Mouse (Mus musculus): ENCODE results near the gene Kcnk7.

DNA sequence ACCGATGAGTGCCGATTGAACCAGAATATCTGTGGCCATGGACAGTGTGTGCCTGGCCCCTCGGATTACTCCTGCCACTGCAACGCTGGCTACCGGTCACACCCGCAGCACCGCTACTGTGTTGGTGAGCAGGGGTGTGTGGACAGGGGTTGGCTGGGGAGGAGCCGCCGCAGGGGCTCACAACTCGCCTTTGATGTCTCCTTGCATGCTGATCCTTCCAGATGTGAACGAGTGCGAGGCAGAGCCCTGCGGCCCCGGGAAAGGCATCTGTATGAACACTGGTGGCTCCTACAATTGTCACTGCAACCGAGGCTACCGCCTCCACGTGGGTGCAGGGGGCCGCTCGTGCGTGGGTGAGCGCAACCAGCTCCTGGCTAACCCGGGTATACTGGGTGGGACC is 46.8 kb downstream of the Kcnk7 start:
- TF ChIP-seq HCFC1 (IDR thresholded peaks at IDR 0.05; ENCODE audit: borderline replicate concordance, insufficient read depth, low read length) (no peak), CHD2 (IDR thresholded peaks at IDR 0.05; ENCODE audit: low read depth, low read length) (no peak)
